Mouse (Mus musculus): ENCODE results near the gene Skap1.

DNA sequence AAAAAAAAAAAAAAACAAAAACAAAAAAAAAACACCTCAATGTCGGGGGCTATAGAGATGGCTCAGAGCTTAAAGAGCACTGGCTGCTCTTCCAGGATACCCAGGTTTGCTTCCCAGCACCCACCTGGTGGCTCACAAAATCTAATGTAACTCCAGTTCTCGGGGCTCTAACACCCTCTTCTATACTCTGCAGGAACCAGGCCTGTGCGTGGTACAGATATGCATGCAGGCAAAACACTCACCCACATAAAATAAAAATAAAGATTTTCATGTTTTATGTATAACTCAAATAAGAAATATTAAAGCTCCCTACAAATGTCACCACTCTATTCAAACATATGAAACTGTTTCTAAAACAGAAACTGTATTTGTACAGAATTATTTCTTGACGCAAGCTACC lies 214.6 kb downstream of the Skap1 start:
- TF ChIP-seq MAFK (IDR thresholded peaks at IDR 0.05; ENCODE audit: borderline replicate concordance, low read depth, low read length) (no peak), NRF1 (IDR thresholded peaks at IDR 0.05; ENCODE audit: insufficient read depth, low read depth, low read length, poor library complexity, severe bottlenecking) (no peak), EP300 (IDR thresholded peaks at IDR 0.05; ENCODE audit: low read depth in 1 of 2, low read length in 2 of 2) (no peak), ZC3H11A (IDR thresholded peaks at IDR 0.05; ENCODE audit: low read depth, low read length) (no peak), JUND (IDR thresholded peaks at IDR 0.05; ENCODE audit: low read depth, low read length) (no peak), RAD21 (IDR thresholded peaks at IDR 0.05; ENCODE audit: low read depth, low read length) (no peak), POLR2A (IDR thresholded peaks at IDR 0.05; ENCODE audit: control insufficient read depth in 1 of 2, insufficient read depth in 1 of 2, low read depth in 1 of 2, low read length in 2 of 2, poor library complexity in 1 of 2) (no peak), CTCF (IDR thresholded peaks at IDR 0.05 in 2 of 3, conservative IDR thresholded peaks at IDR 0.05 in 1 of 3; ENCODE audit: control insufficient read depth in 1 of 3, insufficient read depth in 1 of 3, low read depth in 2 of 3, low read length in 3 of 3, poor library complexity in 1 of 3, severe bottlenecking in 1 of 3) (no peak), UBTF (IDR thresholded peaks at IDR 0.05; ENCODE audit: borderline replicate concordance, insufficient read depth, low read depth, low read length) (no peak), E2F4 (IDR thresholded peaks at IDR 0.05; ENCODE audit: borderline replicate concordance, low read depth, low read length) (no peak)
